Mouse (Mus musculus) heart, postnatal 0 days (tissue): ENCODE data around the gene Gm42372.

Experiments
- CTCF ChIP-seq: IDR thresholded peaks from 2 replicates; pipeline ENCODE4 v1.5.1; 2016; ENCODE audit warnings: antibody characterized with exemption, control low read depth, low read depth
- EP300 ChIP-seq: IDR thresholded peaks from 2 replicates; pipeline ENCODE4 v1.6.1; 2016; ENCODE audit warnings: antibody characterized with exemption, low read depth

GRCm38 (mm10) chr7:16999233-16999632 is 16.3 kb downstream of the Gm42372 start:
- TF ChIP-seq CTCF (no peak), EP300 (no peak)
